Mouse (Mus musculus): Measurements from ENCODE around the gene Pdk2. TPM values are rescaled to one million over a fixed set of nuclear protein-coding genes. Genes with fewer than 3 reads are reported as not detected.
A peak's percentile ranks its signal among the peaks of the same experiment; 100 is the strongest.

The Pdk2 gene
- polyA plus RNA-seq, 1 experiment from 2014 or later: 46.5 TPM

DNA sequence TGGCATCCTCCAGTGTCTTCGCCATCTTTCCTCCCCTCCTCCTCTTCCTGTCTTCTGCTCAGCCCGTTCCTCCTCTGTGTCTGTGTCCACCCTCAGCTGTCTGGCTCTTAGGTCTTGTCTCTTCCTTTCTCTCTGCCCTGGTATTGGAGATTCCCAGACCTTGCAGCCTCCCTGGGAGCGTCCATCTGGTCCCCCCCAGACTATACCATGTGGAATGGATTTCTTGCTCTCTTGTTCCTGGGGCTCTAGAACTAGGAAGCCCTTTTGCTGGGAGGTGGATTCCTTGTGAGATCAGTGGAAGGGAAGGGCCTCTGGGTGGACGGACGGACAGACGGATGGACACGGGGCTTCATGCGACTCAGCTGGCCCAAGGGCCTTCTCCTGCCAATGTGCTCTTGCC is 45.1 kb downstream of the Pdk2 start:
- H3K4me2 ChIP-seq (replicated peaks; ENCODE audit: low read depth, low read length): no peak overlapping the region; the same call in 1 of the 2 replicates
- no peak overlapping the region for H3K27ac ChIP-seq (ENCODE audit: low read depth, low read length)
- peaks cover 49% of the 10 kb centered on the region for H3K4me1 ChIP-seq (ENCODE audit: control insufficient read depth, insufficient read depth, low read length)
- no peaks in the 10 kb centered on the region for H3K9me3 ChIP-seq (ENCODE audit: control insufficient read depth, low read length)
- H3K27me3 ChIP-seq (ENCODE audit: control insufficient read depth, insufficient read depth, low read length): no peaks in the 10 kb centered on the region
- 83% methylated on average over 8 of the region's 8 CpGs for WGBS
- H3K36me3 ChIP-seq (ENCODE audit: control insufficient read depth, insufficient read depth, low read length): peaks cover 53% of the 10 kb centered on the region
- H3K4me3 ChIP-seq (ENCODE audit: low read length): no peak overlapping the region
- H3K9ac ChIP-seq (ENCODE audit: low read depth, low read length): no peak overlapping the region
- no peak for ATAC-seq (ENCODE audit: low FRiP score, low TSS enrichment)

DNA sequence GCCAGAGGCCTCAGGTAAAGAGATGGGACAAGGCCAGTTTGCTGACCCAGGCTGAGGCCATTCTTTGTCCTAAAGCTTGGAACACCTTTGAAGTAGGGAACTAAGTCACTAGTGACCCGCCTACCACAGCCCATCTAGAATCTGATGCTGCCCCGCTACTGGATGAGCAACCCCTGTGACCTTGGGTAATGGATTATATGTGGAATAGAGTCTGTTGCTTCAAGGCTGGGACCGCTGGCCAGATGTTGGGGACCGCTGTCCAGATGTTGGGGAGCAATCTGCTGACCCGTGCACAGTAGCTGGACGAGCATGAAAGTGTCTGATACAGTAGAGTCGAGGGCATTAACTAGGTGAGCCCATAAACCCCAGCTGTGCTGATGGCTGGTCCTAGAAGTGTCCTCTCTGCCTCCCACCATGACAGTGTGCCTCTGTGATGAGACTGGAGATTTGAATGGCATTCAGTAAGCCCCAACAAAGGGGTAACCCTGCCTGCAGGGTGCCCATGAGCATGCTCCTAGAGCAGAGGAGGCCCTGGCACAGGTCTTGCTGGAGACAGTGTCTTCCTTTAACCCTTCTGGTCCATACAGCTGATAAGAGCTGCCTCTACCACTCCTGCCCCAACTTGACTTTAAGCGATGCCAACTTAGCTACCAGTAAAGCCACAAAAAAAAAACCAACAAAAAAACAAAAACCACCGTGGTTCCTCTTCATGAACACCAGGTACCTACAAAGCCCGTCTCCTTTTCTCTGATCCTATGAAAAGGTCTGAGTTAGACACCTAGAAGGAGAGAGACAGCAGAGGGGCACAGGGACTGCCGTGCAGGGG is 46.0 kb downstream of the Pdk2 start:
- 75% methylated on average over 11 of the region's 11 CpGs for WGBS
- peaks cover 47% of the 10 kb centered on the region for H3K36me3 ChIP-seq (ENCODE audit: control insufficient read depth, insufficient read depth, low read length)

DNA sequence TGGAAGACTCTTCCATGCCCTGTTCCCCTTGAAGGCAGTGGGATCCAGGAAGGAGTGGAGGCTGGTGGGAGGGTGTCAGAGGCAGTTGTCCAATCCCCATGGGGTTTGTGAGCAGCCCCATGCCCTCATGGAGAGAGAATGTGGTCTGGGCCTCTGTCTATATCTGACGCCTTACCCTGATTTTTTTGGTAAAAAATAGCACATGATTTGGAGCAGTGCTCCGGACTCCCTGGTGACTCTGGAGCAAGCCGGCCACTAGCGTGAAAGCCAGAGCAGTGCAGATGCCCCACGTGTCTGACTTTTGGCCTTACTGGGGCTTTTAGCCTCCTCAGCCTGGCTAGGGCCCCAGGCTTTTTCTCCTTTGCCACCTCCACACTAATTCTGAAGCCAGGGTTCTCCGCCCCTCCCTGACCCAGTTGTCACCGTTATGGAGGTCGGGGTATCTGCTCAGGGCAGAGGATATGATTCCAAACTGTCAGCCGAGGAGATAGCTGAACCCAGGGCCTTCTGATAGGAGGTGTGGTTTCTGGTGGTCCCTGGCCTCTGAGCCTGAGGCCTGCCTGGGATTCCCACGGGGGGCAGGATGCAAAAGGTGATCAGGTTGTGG is 46.8 kb downstream of the Pdk2 start:
- peak overlapping the region; percentile 94 for H3K4me3 ChIP-seq (ENCODE audit: low read length)
- 31% methylated on average over 10 of the region's 10 CpGs for WGBS
- no peak for ATAC-seq (ENCODE audit: low FRiP score, low TSS enrichment)
- H3K4me1 ChIP-seq (ENCODE audit: control insufficient read depth, insufficient read depth, low read length): peaks cover 45% of the 10 kb centered on the region
- peak overlapping the region; percentile 99 for H3K4me2 ChIP-seq (replicated peaks; ENCODE audit: low read depth, low read length)
- H3K36me3 ChIP-seq (ENCODE audit: control insufficient read depth, insufficient read depth, low read length): peaks cover 41% of the 10 kb centered on the region
- H3K27ac ChIP-seq (ENCODE audit: low read depth, low read length): no peak overlapping the region
- no peaks in the 10 kb centered on the region for H3K9me3 ChIP-seq (ENCODE audit: control insufficient read depth, low read length)
- H3K9ac ChIP-seq (ENCODE audit: low read depth, low read length): peak overlapping the region; percentile 92
- H3K27me3 ChIP-seq (ENCODE audit: control insufficient read depth, insufficient read depth, low read length): no peaks in the 10 kb centered on the region

More for the DNA sequence above, 46.0 kb downstream of the Pdk2 start:
- no peak overlapping the region for H3K27ac ChIP-seq (ENCODE audit: low read depth, low read length)
- peak overlapping the region; percentile 99 for H3K4me2 ChIP-seq (replicated peaks; ENCODE audit: low read depth, low read length)
- peak overlapping the region; percentile 94 for H3K4me3 ChIP-seq (ENCODE audit: low read length)
- no peaks in the 10 kb centered on the region for H3K27me3 ChIP-seq (ENCODE audit: control insufficient read depth, insufficient read depth, low read length)
- H3K4me1 ChIP-seq (ENCODE audit: control insufficient read depth, insufficient read depth, low read length): peaks cover 41% of the 10 kb centered on the region
- H3K9ac ChIP-seq (ENCODE audit: low read depth, low read length): peak overlapping the region; percentile 92; the same call in 1 of the 2 replicates
- ATAC-seq (ENCODE audit: low FRiP score, low TSS enrichment): no peak
- H3K9me3 ChIP-seq (ENCODE audit: control insufficient read depth, low read length): no peaks in the 10 kb centered on the region

DNA sequence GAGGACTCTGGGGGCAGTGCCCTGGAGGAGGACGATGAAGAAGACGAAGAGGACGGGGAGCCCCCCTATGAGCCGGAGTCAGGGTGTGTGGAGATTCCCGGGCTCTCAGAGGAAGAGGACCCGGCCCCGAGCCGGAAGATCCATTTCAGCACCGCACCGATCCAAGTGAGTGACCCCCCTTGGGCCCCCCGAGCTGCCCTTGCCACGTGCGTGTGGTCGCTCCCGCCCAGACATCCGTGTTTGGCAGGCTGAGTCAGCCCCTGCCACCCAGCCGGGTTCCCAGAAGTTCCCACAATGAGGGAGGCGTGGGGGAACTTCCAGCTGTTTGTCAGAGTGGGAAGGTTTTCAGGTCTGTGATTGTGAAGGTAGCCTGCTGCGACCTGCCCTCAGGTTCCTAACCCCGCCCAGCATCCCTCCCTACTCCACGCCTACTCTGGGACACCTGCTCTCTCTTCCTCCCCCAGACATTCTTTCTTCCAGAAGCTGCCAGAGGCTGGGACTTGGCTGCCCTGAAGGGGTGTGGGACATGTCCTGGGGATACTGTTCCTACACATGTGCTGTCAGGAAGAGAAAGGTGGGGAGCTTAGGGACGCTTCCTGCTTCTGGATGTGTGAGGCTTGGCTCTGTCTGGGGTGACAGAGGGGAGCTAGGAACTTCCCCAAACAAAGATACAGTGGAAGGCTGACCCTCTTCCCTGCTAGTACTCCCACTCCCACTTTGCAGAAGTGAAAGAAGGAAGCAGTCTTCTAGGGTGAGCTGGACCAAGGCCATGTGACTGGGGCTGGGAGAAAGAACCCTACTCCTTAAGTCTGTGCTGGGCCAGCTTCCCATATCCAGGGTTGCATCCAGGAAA is 48.2 kb downstream of the Pdk2 start:
- Histone ChIP-seq H3K4me2 (replicated peaks; ENCODE audit: low read depth, low read length) (peak overlapping the region; percentile 99), H3K36me3 (ENCODE audit: control insufficient read depth, insufficient read depth, low read length) (peaks cover 28% of the 10 kb centered on the region), H3K4me3 (ENCODE audit: low read length) (peak overlapping the region; percentile 94), H3K9me3 (ENCODE audit: control insufficient read depth, low read length) (no peaks in the 10 kb centered on the region), H3K4me1 (ENCODE audit: control insufficient read depth, insufficient read depth, low read length) (peaks cover 52% of the 10 kb centered on the region), H3K27ac (ENCODE audit: low read depth, low read length) (peak overlapping the region; percentile 55), H3K27me3 (ENCODE audit: control insufficient read depth, insufficient read depth, low read length) (no peaks in the 10 kb centered on the region), H3K9ac (ENCODE audit: low read depth, low read length) (peak overlapping the region; percentile 92)
- 0 out of 2 replicates have a peak, but pooled peaks have one; percentile 6 for ATAC-seq (ENCODE audit: low FRiP score, low TSS enrichment)
- 2% methylated on average over 19 of the region's 22 CpGs for WGBS

DNA sequence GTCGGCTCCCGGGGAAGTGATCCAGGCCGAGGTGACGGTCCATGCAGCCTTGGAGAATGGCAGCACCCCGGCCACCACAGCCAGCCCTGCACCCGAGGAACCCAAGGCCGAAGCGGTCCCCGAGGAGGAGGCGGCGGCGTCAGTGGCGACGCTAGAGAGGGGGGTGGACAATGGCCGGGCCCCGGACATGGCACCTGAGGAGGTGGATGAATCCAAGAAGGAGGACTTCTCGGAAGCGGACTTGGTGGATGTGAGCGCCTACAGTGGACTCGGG is 48.7 kb downstream of the Pdk2 start:
- Histone ChIP-seq H3K4me2 (replicated peaks; ENCODE audit: low read depth, low read length) (peak overlapping the region; percentile 99), H3K4me3 (ENCODE audit: low read length) (peak overlapping the region; percentile 94), H3K27ac (ENCODE audit: low read depth, low read length) (peak overlapping the region; percentile 55; the same call in 1 of the 2 replicates), H3K9me3 (ENCODE audit: control insufficient read depth, low read length) (no peaks in the 10 kb centered on the region), H3K9ac (ENCODE audit: low read depth, low read length) (peak overlapping the region; percentile 92), H3K36me3 (ENCODE audit: control insufficient read depth, insufficient read depth, low read length) (peaks cover 22% of the 10 kb centered on the region), H3K4me1 (ENCODE audit: control insufficient read depth, insufficient read depth, low read length) (peaks cover 55% of the 10 kb centered on the region), H3K27me3 (ENCODE audit: control insufficient read depth, insufficient read depth, low read length) (no peaks in the 10 kb centered on the region)
- ATAC-seq (ENCODE audit: low FRiP score, low TSS enrichment): no peak
- 2% methylated on average over 20 of the region's 20 CpGs for WGBS

DNA sequence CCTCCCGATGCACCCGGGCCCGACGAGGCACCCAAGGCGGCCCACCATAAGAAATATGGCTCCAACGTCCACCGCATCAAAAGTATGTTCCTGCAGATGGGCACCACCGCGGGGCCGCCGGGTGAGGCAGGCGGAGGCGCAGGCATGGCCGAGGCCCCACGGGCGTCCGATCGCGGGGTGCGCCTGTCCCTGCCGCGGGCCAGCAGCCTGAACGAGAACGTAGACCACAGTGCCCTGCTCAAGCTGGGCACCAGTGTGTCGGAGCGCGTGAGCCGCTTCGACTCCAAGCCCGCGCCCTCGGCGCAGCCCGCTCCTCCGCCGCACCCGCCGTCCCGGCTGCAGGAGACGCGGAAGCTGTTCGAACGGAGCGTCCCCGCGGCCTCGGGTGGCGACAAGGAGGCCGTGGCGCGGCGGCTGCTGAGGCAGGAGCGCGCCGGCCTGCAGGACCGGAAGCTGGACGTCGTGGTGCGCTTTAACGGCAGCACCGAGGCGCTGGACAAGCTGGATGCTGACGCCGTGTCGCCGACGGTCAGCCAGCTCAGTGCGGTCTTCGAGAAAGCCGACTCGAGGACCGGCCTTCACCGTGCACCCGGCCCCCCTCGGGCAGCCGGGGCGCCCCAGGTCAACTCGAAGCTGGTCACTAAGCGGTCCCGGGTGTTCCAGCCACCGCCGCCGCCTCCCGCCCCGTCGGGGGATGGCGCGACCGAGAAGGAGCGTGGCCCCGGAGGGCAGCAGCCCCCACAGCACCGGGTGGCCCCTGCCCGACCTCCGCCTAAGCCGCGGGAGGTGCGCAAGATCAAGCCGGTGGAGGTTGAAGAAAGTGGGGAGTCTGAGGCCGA is 49.3 kb downstream of the Pdk2 start:
- ATAC-seq (ENCODE audit: low FRiP score, low TSS enrichment): no peak

DNA sequence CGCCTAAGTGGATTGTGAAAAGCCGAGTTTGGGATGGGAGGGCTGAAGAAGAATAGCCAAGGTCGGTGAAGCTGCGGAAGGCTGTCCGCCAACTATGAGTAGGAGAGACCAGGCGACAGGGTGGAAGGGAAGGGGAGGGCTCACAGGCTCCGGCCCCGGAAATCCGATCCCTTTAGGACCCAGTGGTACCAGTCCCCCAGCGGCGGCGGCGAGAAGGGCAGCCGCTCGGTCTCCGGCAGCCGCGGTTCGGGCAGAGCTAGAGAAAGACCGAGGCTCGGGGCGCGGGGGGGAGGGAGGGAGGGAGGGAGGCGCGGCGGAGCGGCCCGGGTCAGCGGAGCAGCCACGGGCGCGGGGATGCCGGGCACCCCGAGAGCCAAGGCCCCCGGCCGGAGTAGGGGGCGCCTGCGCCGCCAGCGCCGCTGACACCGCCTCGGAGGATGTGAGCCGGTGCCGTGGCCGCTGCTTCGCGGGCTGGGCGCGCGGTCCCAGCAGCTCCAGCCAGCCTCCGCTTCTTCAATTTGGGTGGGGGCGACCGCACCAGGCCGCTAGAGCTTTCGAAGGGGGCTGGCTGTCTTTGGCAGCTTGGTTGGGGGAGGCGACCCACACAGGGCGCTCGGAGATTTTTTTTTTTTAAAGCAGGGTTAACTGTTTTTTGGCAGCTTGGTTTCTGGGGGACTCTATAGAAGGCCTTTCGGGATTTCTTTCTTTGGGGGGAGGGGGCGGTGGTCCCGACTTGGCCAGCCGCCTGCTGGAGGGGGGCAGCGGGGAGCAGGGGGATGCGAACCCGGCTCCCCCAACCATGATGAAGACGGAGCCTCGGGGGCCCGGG is 50.2 kb downstream of the Pdk2 start, which contains the start of gene Ppp1r9b:
Ppp1r9b (plus strand) TSS at position 287 of the 829 bp plus-strand sequence.
- WGBS: under 1% methylated on average over 52 of the region's 69 CpGs
- Histone ChIP-seq H3K27ac (ENCODE audit: low read depth, low read length) (peak within 1 kb of the TSS; percentile 89), H3K27me3 (ENCODE audit: control insufficient read depth, insufficient read depth, low read length) (no peaks in the 10 kb centered on the region), H3K4me3 (ENCODE audit: low read length) (peak within 1 kb of the TSS; percentile 94), H3K36me3 (ENCODE audit: control insufficient read depth, insufficient read depth, low read length) (peaks cover 11% of the 10 kb centered on the region; the same call in 1 of the 2 replicates), H3K4me2 (replicated peaks; ENCODE audit: low read depth, low read length) (peak within 1 kb of the TSS; percentile 99), H3K9me3 (ENCODE audit: control insufficient read depth, low read length) (no peaks in the 10 kb centered on the region), H3K4me1 (ENCODE audit: control insufficient read depth, insufficient read depth, low read length) (peaks cover 60% of the 10 kb centered on the region), H3K9ac (ENCODE audit: low read depth, low read length) (peak within 1 kb of the TSS; percentile 92)
- peak; percentile 84 for ATAC-seq (ENCODE audit: low FRiP score, low TSS enrichment)

More for the DNA sequence above, 49.3 kb downstream of the Pdk2 start:
- Histone ChIP-seq H3K4me3 (ENCODE audit: low read length) (peak overlapping the region; percentile 94), H3K4me1 (ENCODE audit: control insufficient read depth, insufficient read depth, low read length) (peaks cover 60% of the 10 kb centered on the region), H3K9ac (ENCODE audit: low read depth, low read length) (peak overlapping the region; percentile 92), H3K36me3 (ENCODE audit: control insufficient read depth, insufficient read depth, low read length) (peaks cover 17% of the 10 kb centered on the region), H3K27me3 (ENCODE audit: control insufficient read depth, insufficient read depth, low read length) (no peaks in the 10 kb centered on the region), H3K27ac (ENCODE audit: low read depth, low read length) (peak overlapping the region; percentile 89; the same call in 1 of the 2 replicates), H3K4me2 (replicated peaks; ENCODE audit: low read depth, low read length) (peak overlapping the region; percentile 99), H3K9me3 (ENCODE audit: control insufficient read depth, low read length) (no peaks in the 10 kb centered on the region)
- under 1% methylated on average over 98 of the region's 99 CpGs for WGBS
